Mouse (Mus musculus) B cell, adult 2 months (primary cell): ENCODE measurements around the gene Cacna2d3.

ENCODE experiments used
- DNase-seq, 2 experiments: peaks; one replicate each; pipeline ENCODE4 v3.0.0; 2022

Gene Cacna2d3

GRCm38 (mm10) chr14:29137006-29137579 is 584.6 kb downstream of the Cacna2d3 start:
- no peak for DNase-seq

- no peak for DNase-seq
Observed at GRCm38 (mm10) chr14:29134901-29135300, 586.8 kb downstream of the Cacna2d3 start.

- no peak for DNase-seq
Observed at GRCm38 (mm10) chr14:29130511-29130910, 591.2 kb downstream of the Cacna2d3 start.

GRCm38 (mm10) chr14:29123886-29124285 is 597.8 kb downstream of the Cacna2d3 start:
- DNase-seq: no peak

- no peak for DNase-seq
Observed at GRCm38 (mm10) chr14:29122749-29123148, 598.9 kb downstream of the Cacna2d3 start.

GRCm38 (mm10) chr14:29113852-29114450 is 607.7 kb downstream of the Cacna2d3 start:
- no peak for DNase-seq

GRCm38 (mm10) chr14:29111666-29112065 is 610.0 kb downstream of the Cacna2d3 start:
- DNase-seq: no peak

- no peak for DNase-seq
Observed at GRCm38 (mm10) chr14:29110351-29111091, 611.1 kb downstream of the Cacna2d3 start.

- no peak for DNase-seq
Observed at GRCm38 (mm10) chr14:29107464-29107863, 614.2 kb downstream of the Cacna2d3 start.

- DNase-seq: no peak
Observed at GRCm38 (mm10) chr14:29097776-29098175, 623.9 kb downstream of the Cacna2d3 start.

- no peak for DNase-seq
Observed at GRCm38 (mm10) chr14:29095431-29095830, 626.2 kb downstream of the Cacna2d3 start.

- DNase-seq: no peak
Observed at GRCm38 (mm10) chr14:29090074-29090473, 631.6 kb downstream of the Cacna2d3 start.

GRCm38 (mm10) chr14:29086528-29086927 is 635.1 kb downstream of the Cacna2d3 start:
- no peak for DNase-seq

GRCm38 (mm10) chr14:29085493-29086159 is 636.0 kb downstream of the Cacna2d3 start:
- DNase-seq: no peak

GRCm38 (mm10) chr14:29082171-29082570 is 639.5 kb downstream of the Cacna2d3 start:
- no peak for DNase-seq

GRCm38 (mm10) chr14:29080630-29081029 is 641.0 kb downstream of the Cacna2d3 start:
- no peak for DNase-seq

GRCm38 (mm10) chr14:29080228-29080627 is 641.4 kb downstream of the Cacna2d3 start:
- DNase-seq: no peak

- DNase-seq: no peak
Observed at GRCm38 (mm10) chr14:29077418-29077817, 644.2 kb downstream of the Cacna2d3 start.

GRCm38 (mm10) chr14:29073747-29074146 is 647.9 kb downstream of the Cacna2d3 start:
- DNase-seq: no peak

GRCm38 (mm10) chr14:29062676-29063075 is 659.0 kb downstream of the Cacna2d3 start:
- no peak for DNase-seq

GRCm38 (mm10) chr14:29061491-29061890 is 660.2 kb downstream of the Cacna2d3 start:
- no peak for DNase-seq

GRCm38 (mm10) chr14:29060679-29061078 is 661.0 kb downstream of the Cacna2d3 start:
- no peak for DNase-seq
